Mouse (Mus musculus): ENCODE results near the gene Csnk1e.

Csnk1e gene

GRCm38 (mm10) chr15:79425516-79425915 is 29.9 kb downstream of the Csnk1e start:
- DNase-seq (ENCODE audit: extremely low read depth, insufficient read length, low spot score), result no peak

- no peak for DNase-seq (ENCODE audit: extremely low read depth, insufficient read length, low spot score)
These were observed 30.8 kb downstream of the Csnk1e start for GRCm38 (mm10) chr15:79424602-79425001.

GRCm38 (mm10) chr15:79422715-79423243 is 32.6 kb downstream of the Csnk1e start:
- DNase-seq (ENCODE audit: extremely low read depth, insufficient read length, low spot score), result no peak

GRCm38 (mm10) chr15:79418677-79419076 is 36.7 kb downstream of the Csnk1e start:
- DNase-seq (ENCODE audit: extremely low read depth, insufficient read length, low spot score), result no peak

- DNase-seq (ENCODE audit: extremely low read depth, insufficient read length, low spot score), result no peak
These were observed 37.1 kb downstream of the Csnk1e start for GRCm38 (mm10) chr15:79418265-79418664.

- DNase-seq (ENCODE audit: extremely low read depth, insufficient read length, low spot score), result no peak
These were observed 38.0 kb downstream of the Csnk1e start for GRCm38 (mm10) chr15:79417379-79417778.

GRCm38 (mm10) chr15:79416460-79417085 is 38.8 kb downstream of the Csnk1e start:
- DNase-seq (ENCODE audit: extremely low read depth, insufficient read length, low spot score), result no peak

- DNase-seq (ENCODE audit: extremely low read depth, insufficient read length, low spot score), result no peak
These were observed 40.9 kb downstream of the Csnk1e start for GRCm38 (mm10) chr15:79414513-79414912.

GRCm38 (mm10) chr15:79413802-79414201 is 41.6 kb downstream of the Csnk1e start:
- no peak for DNase-seq (ENCODE audit: extremely low read depth, insufficient read length, low spot score)

GRCm38 (mm10) chr15:79413201-79413600 is 42.2 kb downstream of the Csnk1e start:
- no peak for DNase-seq (ENCODE audit: extremely low read depth, insufficient read length, low spot score)

GRCm38 (mm10) chr15:79411363-79412065 is 43.9 kb downstream of the Csnk1e start:
- DNase-seq (ENCODE audit: extremely low read depth, insufficient read length, low spot score), result no peak

- no peak for DNase-seq (ENCODE audit: extremely low read depth, insufficient read length, low spot score)
These were observed 46.2 kb downstream of the Csnk1e start for GRCm38 (mm10) chr15:79409077-79409573.

GRCm38 (mm10) chr15:79406564-79406963 is 48.8 kb downstream of the Csnk1e start:
- DNase-seq (ENCODE audit: extremely low read depth, insufficient read length, low spot score), result no peak

- DNase-seq (ENCODE audit: extremely low read depth, insufficient read length, low spot score), result no peak
These were observed 51.1 kb downstream of the Csnk1e start for GRCm38 (mm10) chr15:79404277-79404676.

GRCm38 (mm10) chr15:79403763-79404210 is 51.6 kb downstream of the Csnk1e start:
- DNase-seq (ENCODE audit: extremely low read depth, insufficient read length, low spot score), result no peak

- peak; percentile 87 for DNase-seq (ENCODE audit: extremely low read depth, insufficient read length, low spot score)
These were observed 52.3 kb downstream of the Csnk1e start, which contains the start of gene Tmem184b for GRCm38 (mm10) chr15:79402836-79403762. Gene Tmem184b, minus strand, starts transcription at chr15:79403569.

GRCm38 (mm10) chr15:79402176-79402575 is 53.2 kb downstream of the Csnk1e start:
- DNase-seq (ENCODE audit: extremely low read depth, insufficient read length, low spot score), result no peak

GRCm38 (mm10) chr15:79400975-79401365 is 54.4 kb downstream of the Csnk1e start:
- DNase-seq (ENCODE audit: extremely low read depth, insufficient read length, low spot score), result no peak

- no peak for DNase-seq (ENCODE audit: extremely low read depth, insufficient read length, low spot score)
These were observed 55.0 kb downstream of the Csnk1e start for GRCm38 (mm10) chr15:79400134-79400974.

All from 3134 (cell line).